Mouse (Mus musculus) heart, adult 8-10 months (tissue): ENCODE measurements around the gene Efnb3. TPM values are rescaled to one million over a fixed set of nuclear protein-coding genes. Genes with fewer than 3 reads are reported as not detected.

Experiments used
- DNase-seq: peaks from one replicate; pipeline ENCODE4 v3.0.0; 2022; ENCODE audit warnings: low spot score
- total RNA-seq, 4 experiments: library from RNA; stranded (reverse); gene quantifications; 2 replicates each; pipeline ENCODE4 v1.2.4; 2022

The Efnb3 gene
- total RNA-seq: 100 to 1,000 TPM; 105 to 137 (median 128) TPM

DNA sequence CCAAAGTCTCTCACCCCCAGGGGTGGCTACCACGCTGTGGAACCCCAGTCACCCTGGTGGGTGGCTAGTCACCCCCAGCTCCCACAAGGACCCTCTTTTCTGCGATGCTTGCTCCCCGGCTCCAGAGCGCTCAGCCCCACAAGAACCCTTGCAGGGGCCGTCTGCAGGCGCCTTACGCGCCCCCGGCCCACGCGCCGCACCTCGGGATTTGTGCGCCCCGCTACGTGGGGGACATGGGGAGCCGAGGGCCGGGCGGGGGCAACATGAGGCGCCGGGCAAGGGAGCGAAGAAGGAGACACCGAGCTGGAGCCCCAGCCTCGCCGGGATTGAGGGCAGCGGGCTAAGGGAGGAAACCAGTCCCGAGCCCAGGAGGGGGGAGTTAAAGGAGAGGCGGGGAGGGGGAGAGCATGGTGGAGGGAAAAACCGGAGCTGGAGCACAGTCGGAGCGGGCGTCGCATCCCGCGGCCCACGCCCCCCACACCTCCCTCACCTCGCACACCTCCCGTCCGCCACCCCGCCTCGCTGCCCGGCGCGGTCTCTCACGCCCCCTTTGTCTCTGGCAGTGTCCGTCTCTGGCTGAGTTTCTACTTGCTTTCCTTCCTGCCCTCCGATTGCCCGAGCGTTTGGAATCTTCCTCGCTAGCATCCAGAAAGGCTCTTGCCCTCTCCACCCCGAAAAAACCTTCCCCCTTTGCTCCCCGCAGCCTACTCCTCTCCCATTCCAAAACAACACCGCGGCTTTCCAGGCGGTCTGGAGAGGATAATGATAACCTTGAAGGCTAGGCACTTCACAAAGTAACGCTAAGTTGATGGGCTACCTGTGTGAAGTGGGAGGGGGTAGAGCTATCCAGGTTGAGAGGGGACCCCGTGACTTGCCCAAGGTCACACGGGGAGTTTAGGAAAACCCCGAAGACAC, at the start of gene Efnb3:
Gene Efnb3, minus strand, starts transcription at position 355 of the 915 bp plus-strand sequence.
- DNase-seq: no peak

DNA sequence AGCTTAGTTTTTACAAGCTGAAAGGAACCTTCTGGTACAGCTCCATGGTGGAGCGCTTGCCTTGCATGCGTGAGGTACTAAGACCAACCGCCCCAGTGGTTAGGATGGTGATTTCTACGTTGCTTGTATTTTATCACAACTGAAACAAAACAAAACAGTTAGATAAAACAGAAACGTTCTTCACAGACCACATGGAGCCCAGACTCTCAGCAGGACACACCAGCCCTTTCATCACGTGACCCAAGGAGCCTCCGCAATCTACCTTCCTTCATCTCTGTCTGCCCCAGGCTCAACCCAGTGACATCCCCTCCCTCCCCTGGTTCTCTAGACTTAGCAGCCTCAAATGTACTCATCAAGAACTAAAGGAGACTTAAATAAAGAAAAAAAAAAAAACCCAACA, 49.4 kb upstream of the Efnb3 start:
- no peak for DNase-seq

DNA sequence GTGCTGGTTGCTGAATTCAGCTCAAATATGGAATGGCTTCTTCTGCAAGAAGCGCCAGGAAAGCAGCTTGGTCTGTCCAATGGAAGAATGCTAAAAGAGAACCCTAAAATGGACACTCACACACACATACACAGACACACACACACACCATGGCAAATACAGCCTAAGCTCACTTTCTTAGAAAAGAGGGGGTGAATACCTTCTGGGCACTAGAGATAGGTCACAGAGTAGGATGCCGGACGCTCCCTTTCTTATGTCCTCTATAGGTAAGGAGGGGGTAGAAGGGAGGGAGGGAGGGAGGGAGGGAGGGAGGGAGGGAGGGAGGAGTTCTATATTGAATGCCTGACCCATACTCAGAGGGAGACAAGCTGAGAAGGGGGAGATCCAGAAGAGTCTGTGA, 48.5 kb upstream of the Efnb3 start:
- no peak for DNase-seq

DNA sequence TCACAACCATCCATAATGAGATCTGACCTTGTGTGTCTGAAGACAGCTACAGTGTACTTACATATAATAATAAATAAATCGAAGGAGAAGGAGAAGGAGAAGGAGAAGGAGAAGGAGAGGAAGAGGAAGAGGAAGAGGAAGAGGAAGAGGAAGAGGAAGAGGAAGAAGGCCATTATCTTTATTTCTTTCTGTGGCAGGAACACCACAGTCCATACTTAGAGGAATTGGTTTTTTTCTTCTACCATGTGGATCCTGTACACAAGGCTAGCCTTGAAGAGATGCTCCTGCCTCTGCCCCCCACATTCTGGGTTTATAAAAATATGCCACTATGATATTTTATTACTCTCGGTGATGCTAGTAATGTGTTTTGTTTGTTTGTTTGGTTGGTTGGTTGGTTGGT, 46.8 kb upstream of the Efnb3 start:
- DNase-seq: no peak

DNA sequence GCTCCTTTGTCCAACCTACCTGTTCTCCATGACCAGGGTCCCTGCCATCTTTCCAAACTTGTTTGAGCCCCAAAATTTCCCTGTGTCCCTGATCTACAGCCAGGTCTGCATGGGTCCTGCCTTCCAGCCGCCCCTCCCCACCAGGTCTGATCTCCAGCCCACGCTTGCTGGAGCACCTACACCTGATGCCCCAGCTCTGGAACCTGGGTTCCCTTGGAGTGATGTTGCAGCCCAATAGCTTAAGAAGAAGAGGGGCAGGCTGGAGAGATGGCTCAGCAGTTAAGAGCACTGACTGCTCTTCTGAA, 46.4 kb upstream of the Efnb3 start:
- DNase-seq: no peak

DNA sequence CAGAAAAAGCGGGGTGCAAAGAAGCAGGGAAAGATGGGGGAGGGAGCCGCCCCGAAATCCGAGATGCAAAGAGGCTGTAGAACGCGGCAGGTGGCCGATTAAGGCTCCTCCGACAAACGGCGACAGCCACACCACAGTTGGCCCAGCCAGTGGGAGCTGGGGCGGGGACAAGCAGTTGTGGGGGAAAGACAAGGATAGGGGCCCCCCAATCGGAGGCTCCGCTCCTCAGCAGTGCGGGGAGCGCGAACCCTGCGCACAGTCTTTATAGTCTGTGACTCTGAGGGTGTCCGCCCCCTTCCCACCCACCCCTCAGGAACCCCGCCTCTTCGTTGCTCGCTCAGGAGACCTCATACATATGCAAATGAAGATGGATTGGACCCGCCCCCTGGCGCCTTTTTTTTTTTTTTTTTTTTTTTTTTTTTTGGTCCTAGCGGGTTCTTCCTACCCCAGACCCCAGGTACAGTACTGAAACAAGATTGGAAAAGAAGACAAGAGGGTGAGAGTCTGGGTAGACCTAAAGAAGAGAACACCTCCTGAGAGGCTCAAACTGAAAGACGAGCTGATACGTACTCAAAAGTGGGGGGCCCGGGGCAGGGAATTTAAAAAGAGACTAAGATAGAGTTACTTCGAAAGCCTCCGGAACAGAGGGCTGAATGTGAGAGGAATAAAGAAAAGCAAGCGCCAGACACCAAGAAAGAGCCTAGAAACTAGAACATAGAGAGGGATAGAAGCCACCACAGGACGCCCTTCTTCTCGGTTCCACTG, 45.9 kb upstream of the Efnb3 start, which contains the start of gene Atp1b2:
Gene Atp1b2, minus strand, starts transcription at position 217 of the 765 bp plus-strand sequence.
- peak; percentile 59 for DNase-seq

DNA sequence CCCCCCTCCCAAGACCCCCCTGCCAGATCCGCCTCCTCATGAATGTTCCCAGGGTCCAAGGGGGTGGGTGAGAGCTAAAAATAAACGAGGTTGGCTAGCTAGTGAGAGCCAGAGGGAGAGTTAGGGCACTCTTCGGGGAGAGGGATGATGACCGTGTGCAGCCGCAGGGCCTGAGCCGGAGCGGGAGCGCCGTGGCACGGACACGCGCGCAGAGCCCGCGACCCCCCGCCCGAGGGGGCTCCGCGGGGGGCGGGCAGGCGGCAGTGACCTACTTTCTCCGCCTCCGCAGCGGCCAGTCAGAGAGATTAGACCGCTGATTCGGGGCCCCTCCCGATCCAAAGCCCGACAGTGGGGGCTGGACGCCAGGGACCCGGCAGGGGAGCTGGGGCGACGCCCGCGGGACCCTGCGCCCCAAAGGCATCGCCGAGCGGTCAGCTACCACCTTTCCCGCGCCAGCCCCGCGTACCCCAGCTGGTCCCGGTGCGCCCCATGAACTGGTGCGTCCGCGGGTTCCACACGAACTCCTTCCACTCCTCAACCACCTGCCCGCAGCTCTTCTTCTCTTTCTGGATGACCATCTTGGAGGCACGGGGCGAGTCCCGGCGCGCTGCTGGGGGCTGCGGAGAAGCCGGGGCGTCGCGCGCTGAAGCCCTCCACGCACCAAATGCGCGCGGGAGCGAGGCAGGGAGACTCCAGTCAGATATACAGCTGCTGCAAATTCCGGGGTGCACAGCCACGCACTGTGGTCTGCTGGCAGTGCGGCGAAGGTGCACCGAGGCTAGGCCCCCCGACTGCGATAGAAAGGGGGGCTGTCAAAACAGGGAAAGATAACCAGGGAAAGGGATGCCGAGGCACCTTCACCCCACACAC, 45.0 kb upstream of the Efnb3 start:
- DNase-seq: no peak

DNA sequence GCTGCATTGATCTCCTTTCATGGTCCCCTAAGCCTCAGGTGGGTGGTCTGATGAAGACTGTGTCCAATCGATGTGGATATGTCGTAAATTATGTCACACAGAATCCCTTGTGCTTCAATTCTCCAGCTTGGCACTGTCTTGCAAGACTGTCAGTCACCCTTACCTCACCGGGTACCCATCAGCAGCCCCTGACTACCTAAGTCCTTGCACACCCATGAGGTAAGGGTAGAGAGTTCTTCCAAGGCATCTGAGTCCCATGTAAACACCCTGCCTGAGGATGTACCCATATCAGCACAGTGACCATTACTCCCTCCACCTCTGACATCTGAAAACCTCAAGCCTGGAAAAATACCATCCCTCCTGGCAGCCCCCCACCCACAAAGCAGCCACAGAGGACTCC, 44.3 kb upstream of the Efnb3 start:
- DNase-seq: no peak

DNA sequence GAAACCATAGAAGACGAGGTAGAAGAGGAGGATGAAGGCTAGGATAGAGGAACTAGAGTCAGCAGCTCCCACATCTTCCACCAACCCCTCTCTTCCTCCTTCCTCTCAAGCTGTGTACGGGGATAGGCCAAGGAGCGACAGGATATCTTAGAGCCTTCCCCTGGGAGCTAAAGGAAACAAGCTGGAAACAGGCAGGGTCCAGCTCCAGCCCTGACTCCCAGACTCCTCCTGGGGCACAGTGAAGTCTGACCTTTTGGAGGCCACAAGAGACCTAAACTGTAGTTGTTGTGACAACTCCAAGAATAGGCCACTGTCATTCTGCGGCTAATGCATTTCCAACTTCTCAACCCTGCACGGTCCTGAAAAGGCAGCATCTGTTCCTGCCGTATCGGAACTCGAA, 43.5 kb upstream of the Efnb3 start:
- peak; percentile 54 for DNase-seq

DNA sequence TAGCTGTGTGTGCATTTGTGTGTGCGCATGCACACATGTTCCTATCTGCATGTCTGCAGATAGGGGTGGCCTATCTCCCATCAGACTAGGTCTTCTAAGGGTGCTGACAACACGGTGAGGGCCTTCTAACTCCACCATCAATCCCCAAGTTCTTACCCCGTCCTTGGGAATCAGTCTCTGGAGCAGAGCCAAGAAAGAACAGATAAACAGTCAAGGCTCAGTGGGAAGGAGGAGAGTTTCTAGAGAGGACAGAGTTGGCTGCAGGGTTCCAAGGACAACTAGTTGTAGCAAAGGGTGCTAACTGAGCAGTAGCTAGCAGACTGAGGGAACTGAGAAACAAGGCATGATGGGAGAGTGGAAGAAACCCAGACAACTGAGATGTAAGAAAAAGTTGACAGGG, 41.8 kb upstream of the Efnb3 start:
- DNase-seq: no peak

DNA sequence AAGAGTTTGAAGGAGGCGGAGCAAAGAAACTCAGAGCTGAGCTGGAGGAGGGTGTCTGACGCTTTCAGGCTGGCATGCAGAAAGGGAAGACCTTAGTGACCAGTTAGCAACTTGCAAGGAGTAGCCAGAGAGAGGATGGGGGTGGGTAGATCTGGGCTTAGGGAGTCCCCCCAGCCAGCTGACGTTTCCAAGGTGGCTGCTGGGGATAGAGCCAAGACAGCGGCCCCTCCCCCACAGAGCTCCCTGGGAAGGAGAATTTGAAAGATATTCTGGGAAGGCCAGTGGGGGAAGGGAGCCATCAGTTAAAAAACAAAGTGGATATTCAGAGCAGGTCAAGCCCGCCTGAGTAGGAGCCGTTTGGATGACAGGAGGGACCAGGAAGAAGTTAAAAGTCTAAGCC, 40.1 kb upstream of the Efnb3 start:
- DNase-seq: peak; percentile 47

DNA sequence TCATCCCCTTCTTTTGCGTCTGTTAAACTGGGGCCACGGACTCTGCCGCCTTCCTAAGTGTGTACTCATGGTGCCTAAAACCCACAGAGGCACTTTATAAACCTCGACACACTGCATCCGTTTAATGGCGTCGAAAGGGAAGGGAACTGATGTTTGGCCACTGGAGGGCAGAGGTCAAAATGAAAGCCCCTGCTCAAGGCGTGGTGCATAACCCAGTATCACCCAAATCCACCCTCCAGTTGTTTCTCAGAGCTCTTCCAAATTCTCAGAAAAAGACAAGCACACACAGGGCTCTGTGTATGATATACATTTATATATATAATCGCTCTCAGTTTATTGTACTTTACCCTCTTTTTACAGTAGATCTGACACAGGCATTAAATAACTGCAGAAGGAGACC, 39.4 kb upstream of the Efnb3 start:
- DNase-seq: no peak

DNA sequence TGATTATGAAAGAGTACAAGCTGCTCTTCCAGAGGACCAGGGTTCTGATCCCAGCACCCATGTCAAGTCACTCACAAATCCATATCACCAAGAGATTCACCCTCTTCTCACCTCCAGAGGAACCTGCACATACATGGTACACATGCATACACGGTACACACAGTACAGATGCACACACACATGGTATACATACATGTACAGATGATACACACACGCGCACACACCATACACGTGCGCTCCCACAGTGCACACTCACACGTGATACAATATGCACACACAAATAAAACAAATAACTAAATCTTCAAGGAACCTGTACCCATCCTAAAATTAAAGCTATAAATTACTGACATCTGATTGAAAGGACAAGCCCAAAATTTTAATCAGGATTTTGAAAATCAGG, 34.8 kb upstream of the Efnb3 start:
- no peak for DNase-seq

DNA sequence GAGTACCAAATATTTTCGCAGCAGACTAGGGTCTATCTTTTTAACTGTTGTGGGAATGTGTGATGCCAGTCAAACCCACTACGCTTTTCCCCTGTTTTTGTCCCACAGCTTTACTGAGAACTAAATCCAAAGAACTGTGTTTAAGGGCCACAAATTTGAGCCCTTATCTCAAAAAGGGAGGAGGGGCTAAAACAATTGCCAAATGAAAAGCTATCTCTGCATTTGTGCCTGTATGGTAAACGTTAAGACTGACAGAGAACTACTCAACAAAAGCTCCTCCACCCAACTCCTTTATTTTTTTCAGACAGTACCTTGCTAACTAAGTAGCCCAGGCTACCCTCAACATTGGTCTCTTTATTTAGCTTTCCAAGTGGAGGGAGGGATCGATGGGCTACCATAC, 32.8 kb upstream of the Efnb3 start:
- no peak for DNase-seq

DNA sequence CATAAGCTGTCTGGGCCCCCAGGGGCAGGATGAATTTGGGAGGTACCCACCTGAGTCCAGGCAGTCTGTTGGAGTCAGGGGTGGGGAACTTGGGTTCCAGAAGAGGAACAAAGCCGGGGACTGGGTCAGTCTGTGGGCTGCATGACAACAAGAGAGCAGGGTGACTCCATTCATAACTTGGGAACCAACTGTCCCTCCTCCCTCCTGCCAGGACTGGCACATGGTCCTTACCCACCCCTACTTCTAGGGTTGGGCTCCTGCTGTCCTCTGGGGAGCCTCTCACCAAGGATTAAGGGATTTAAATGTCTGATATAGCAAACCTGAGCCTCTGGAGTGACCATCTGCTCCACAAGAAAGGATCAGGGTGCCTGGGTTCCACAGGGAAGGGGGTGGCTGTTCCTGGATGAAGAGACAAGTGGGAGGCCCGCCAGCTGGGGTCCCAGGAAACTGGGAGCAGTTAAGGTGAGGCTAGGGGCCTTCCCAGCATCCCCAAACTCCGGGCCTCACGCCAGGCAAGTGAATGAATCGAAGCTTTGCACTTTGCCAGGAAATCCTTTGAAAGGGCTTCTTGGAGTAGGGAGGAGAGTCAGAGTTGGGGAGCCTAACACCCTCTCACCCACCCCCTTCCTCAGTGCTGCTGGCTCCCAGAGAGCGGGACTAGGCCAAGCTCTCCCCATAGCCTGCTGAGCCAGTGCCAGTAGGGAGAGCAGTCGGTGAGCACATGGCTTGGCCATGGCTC, 32.1 kb upstream of the Efnb3 start:
- no peak for DNase-seq

DNA sequence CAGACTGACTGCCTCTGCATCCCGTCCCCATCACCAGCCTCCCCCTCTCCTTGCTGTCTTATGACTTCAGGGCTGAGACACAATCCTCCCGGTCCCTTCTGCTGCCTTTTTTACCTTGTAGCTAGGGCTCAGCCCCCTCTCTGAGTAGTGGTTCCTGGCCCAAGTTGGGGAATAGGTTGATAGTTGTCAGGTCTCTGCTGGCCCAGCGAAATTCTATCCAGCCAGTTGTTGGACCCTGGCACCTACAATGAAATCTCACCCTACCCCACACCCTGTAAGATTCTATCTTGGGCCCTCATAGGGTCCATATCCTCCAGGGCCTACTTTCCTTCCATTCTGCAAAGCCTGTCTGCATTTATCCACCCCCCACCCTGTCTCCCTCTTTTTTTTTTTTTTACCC, 31.4 kb upstream of the Efnb3 start:
- DNase-seq: no peak

DNA sequence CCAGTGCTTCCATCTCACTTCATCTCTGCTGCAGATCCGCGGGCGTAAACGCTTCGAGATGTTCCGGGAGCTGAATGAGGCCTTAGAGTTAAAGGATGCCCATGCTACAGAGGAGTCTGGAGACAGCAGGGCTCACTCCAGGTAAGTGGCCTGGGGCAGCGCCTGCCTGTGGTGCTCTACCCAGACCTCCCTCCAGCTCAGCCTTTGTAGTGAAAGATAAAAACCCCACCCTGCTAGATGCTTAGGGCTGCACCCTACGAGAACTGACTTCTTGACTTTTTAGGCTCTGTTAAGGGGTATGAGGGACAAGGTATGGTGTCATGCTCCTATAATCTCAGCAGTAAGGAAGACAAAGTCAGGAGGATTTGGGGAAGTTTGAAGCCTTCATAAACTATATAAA, 30.6 kb upstream of the Efnb3 start:
- no peak for DNase-seq

DNA sequence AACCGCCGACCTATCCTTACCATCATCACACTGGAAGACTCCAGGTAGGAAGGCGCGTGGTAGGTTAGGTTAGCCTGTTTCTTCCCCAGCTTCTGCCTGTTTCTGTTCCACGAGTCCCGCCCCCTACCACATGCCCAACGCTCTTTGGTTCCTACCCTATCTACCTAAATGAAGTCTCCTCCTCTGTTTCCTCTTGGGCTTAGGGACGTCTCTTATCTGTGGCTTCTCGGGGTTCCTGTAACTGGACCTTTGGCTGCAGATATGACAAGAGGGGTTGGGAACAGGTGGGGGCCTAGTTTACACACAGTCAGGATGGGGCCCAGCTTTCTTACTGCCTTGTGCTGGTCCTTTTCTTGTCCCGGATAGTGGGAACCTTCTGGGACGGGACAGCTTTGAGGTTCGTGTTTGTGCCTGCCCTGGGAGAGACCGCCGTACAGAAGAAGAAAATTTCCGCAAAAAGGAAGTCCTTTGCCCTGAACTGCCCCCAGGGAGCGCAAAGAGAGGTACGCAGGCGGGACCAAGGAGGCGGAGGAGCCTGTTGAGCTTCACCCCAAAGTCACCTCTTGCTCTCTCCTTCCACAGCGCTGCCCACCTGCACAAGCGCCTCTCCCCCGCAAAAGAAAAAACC, 29.3 kb upstream of the Efnb3 start:
- no peak for DNase-seq

DNA sequence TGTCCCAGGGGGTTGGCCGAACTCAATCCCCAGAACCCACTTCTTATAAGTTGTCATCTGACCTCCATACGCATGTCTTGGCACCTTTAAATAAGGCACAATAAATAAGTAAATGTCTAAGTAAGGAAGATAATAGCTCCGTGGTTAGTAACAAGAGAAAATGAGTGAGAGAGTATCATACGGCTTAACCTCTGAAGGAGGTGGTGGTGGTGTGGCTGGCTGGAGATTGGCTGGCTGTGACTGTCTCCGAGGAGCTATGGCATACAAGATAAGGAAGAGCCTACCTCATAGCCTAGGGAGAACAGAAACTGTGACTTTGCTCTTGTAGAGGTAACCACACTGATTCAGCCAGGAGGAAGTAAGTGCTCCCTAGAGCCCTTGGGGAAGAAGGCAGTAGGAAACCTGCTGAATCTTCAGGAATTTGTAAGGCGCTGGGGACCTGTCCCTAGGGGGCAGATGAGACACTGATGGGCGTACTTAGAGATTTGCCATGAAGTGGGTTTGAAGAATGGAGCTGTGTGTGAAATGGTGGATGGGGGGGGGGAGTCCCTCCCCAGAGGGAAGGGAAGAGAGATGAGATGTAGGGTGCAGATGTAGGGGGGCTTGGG, 25.8 kb upstream of the Efnb3 start:
- no peak for DNase-seq

DNA sequence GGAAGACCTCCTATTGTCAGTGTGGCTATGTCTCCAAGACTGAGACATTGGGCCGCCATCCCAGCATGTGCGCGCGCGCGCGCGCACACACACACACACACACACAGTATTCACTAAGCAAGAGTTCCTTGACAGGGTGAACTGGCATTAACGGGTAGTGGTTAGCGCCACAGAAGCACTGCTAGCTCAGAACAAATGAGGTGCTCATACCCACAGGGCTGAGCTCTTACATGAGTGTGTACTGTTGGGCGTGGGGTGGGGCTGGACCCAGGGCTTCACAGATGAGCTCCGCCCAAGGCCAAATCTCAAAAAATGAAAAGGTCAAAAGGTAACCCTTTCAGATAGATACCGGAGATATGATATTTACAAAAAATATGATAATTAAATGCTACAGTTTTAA, 24.9 kb upstream of the Efnb3 start:
- DNase-seq: no peak

DNA sequence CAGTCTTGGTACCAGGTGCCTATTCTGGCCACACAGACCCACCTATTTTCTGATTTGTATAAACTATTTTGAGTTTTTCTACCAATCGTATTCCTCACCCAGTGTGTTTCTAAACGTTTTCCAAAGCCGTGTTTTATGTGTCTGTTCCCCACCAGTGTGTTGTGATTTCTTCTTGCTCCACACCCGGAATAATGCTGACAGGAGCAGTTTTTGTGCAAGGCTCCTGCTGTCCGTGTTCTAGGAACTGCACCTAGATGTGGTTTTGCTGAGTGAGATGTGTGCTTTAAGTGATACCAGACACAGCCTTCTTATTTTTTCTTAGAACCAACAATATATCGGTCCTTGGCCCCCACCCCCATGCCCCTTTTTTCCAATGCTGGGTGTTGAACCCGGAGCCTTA, 24.0 kb upstream of the Efnb3 start:
- DNase-seq: no peak
